Mouse (Mus musculus): ENCODE measurements at regions not wholly inside any gene's neighbourhood (a gene's known extent, or its start where the extent isn't known, plus 50 kb on each side); places are given as distances from the start of the nearest gene placed in this dataset.

DNA sequence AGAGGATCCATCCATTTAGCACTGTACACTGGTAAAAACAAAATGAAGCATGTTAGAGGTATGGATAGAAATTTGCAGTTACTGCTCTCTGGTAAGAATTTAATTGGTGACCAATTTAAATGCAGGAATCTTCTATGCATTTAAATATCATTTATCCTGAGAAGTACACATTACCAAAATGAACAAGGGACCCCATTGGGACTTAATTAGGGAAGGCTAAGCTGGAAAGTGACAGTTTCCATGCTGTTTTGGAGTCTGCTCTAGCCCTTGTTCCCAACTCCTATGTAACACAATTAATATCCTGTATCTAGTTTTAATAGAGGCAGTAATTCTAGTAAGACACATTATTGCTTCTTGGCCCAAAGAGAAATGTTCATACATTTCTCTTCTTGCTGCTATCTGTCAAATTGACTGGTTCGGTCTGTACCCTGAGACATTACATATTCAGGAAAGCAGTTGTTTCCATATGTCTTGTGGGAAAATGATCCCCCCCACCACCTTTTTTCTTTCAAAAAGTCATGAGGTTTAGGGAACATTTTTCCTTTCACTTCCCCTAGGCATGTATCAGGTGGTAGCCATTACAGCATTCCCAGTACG is 504.4 kb upstream of the Nrsn1 start:
- Histone ChIP-seq H3K9ac (ENCODE audit: low read depth, low read length) (no peak overlapping the region), H3K36me3 (ENCODE audit: control insufficient read depth, insufficient read depth) (no peaks in the 10 kb centered on the region), H3K4me2 (replicated peaks; ENCODE audit: low read depth) (no peak overlapping the region), H3K4me3 (ENCODE audit: low read depth, low read length) (no peak overlapping the region), H3K4me1 (replicated peaks; ENCODE audit: control insufficient read depth, insufficient read depth, low read length) (no peaks in the 10 kb centered on the region), H3K27me3 (replicated peaks; ENCODE audit: control insufficient read depth, insufficient read depth, low read length) (no peaks in the 10 kb centered on the region), H3K9me3 (ENCODE audit: control insufficient read depth) (no peaks in the 10 kb centered on the region), H3K27ac (ENCODE audit: low read depth, low read length) (no peak overlapping the region)
- ATAC-seq: no peak
- WGBS: 83% methylated on average over 2 of the region's 2 CpGs
- no peak for TF ChIP-seq CTCF (IDR thresholded peaks at IDR 0.05; ENCODE audit: low read depth)

DNA sequence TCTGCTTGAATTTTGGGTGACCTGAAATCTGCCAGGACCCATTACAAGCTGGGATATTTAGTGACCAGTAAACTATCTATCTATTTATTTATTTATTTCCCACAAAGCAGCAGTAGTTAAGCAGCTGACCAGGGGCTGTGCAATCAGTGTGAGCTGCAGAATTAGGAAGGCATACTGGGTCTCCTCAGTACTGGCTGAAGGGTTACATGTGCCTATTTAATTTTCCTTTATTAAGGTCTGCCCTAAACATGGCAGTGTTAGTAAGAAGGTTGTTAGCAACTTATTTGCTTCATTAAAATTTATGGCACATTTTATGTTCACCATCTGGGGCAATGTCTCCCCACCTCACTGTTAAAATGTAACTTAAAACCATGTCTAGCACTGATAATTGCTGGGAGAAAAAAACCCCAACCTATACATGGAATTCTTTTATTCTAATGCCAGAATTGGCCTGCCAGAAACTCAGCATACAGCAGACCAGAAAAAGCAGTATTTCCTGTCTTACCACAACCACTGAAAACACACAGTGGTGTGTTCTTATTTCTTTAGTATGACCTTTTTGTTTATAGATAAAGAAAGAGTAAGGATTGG is 484.3 kb upstream of the Nrsn1 start:
- no peaks in the 10 kb centered on the region for H3K4me1 ChIP-seq (replicated peaks; ENCODE audit: control insufficient read depth, insufficient read depth, low read length)
- no peaks in the 10 kb centered on the region for H3K36me3 ChIP-seq (ENCODE audit: control insufficient read depth, insufficient read depth)
- no peak for ATAC-seq
- H3K4me3 ChIP-seq (ENCODE audit: low read depth, low read length): no peak overlapping the region
- H3K9me3 ChIP-seq (ENCODE audit: control insufficient read depth): no peaks in the 10 kb centered on the region
- no peak overlapping the region for H3K9ac ChIP-seq (ENCODE audit: low read depth, low read length)
- TF ChIP-seq CTCF (IDR thresholded peaks at IDR 0.05; ENCODE audit: low read depth): no peak
- H3K27ac ChIP-seq (ENCODE audit: low read depth, low read length): no peak overlapping the region
- no peaks in the 10 kb centered on the region for H3K27me3 ChIP-seq (replicated peaks; ENCODE audit: control insufficient read depth, insufficient read depth, low read length)
- H3K4me2 ChIP-seq (replicated peaks; ENCODE audit: low read depth): no peak overlapping the region

- H3K9me3 ChIP-seq (ENCODE audit: control insufficient read depth): no peaks in the 10 kb centered on the region
- 42% methylated on average over 4 of the region's 4 CpGs for WGBS
- H3K36me3 ChIP-seq (ENCODE audit: control insufficient read depth, insufficient read depth): no peaks in the 10 kb centered on the region
- no peak for TF ChIP-seq CTCF (IDR thresholded peaks at IDR 0.05; ENCODE audit: low read depth)
- no peak overlapping the region for H3K9ac ChIP-seq (ENCODE audit: low read depth, low read length)
- H3K4me3 ChIP-seq (ENCODE audit: low read depth, low read length): no peak overlapping the region
- no peak overlapping the region for H3K4me2 ChIP-seq (replicated peaks; ENCODE audit: low read depth)
- no peak for ATAC-seq
- H3K4me1 ChIP-seq (replicated peaks; ENCODE audit: control insufficient read depth, insufficient read depth, low read length): no peaks in the 10 kb centered on the region
- H3K27me3 ChIP-seq (replicated peaks; ENCODE audit: control insufficient read depth, insufficient read depth, low read length): no peaks in the 10 kb centered on the region
- H3K27ac ChIP-seq (ENCODE audit: low read depth, low read length): no peak overlapping the region
Measured at GRCm38 (mm10) chr13:25751409-25751777, 481.1 kb upstream of the Nrsn1 start.

GRCm38 (mm10) chr13:25750460-25751408 is 480.4 kb upstream of the Nrsn1 start:
- H3K4me2 ChIP-seq (replicated peaks; ENCODE audit: low read depth): no peak overlapping the region
- no peak overlapping the region for H3K4me3 ChIP-seq (ENCODE audit: low read depth, low read length)
- no peak for TF ChIP-seq CTCF (IDR thresholded peaks at IDR 0.05; ENCODE audit: low read depth)
- H3K4me1 ChIP-seq (replicated peaks; ENCODE audit: control insufficient read depth, insufficient read depth, low read length): no peaks in the 10 kb centered on the region
- ATAC-seq: no peak
- H3K9me3 ChIP-seq (ENCODE audit: control insufficient read depth): no peaks in the 10 kb centered on the region
- no peak overlapping the region for H3K27ac ChIP-seq (ENCODE audit: low read depth, low read length)
- no peaks in the 10 kb centered on the region for H3K36me3 ChIP-seq (ENCODE audit: control insufficient read depth, insufficient read depth)
- no peaks in the 10 kb centered on the region for H3K27me3 ChIP-seq (replicated peaks; ENCODE audit: control insufficient read depth, insufficient read depth, low read length)
- H3K9ac ChIP-seq (ENCODE audit: low read depth, low read length): no peak overlapping the region
- 62% methylated on average over 8 of the region's 8 CpGs for whole genome bisulfite sequencing

- Histone ChIP-seq H3K4me3 (ENCODE audit: low read depth, low read length) (no peak overlapping the region), H3K27me3 (replicated peaks; ENCODE audit: control insufficient read depth, insufficient read depth, low read length) (no peaks in the 10 kb centered on the region), H3K36me3 (ENCODE audit: control insufficient read depth, insufficient read depth) (no peaks in the 10 kb centered on the region), H3K27ac (ENCODE audit: low read depth, low read length) (no peak overlapping the region), H3K4me2 (replicated peaks; ENCODE audit: low read depth) (no peak overlapping the region), H3K4me1 (replicated peaks; ENCODE audit: control insufficient read depth, insufficient read depth, low read length) (no peaks in the 10 kb centered on the region), H3K9me3 (ENCODE audit: control insufficient read depth) (no peaks in the 10 kb centered on the region), H3K9ac (ENCODE audit: low read depth, low read length) (no peak overlapping the region)
- ATAC-seq: no peak
- WGBS: 57% methylated on average over 2 of the region's 2 CpGs
- TF ChIP-seq CTCF (IDR thresholded peaks at IDR 0.05; ENCODE audit: low read depth): no peak
Measured at GRCm38 (mm10) chr13:25738601-25739000, 468.3 kb upstream of the Nrsn1 start.

DNA sequence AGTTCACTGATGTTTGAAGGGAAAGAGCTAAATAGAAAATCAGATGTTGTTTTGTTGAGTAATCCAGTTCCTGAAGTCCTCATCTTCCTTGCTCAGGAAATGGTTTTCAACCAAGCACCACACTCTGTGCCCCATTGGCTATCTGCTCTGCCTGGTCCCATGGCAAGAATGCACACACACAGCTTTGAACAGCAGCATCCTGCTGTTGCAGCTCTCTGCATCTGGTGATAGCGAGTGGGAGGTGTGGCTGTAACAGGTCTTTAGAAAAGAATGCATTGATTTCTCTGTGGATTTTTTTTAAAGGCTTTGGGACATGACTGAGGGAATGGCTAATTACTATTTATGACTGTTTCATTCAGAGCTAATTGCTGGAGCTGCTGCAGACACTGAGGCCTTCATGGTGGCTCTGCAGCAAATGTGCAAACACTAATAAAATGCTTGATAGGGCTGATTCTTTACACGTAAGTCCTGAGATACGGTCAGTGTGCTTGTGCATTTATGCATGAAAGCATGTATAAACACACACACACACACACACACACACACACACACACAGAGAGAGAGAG is 459.1 kb upstream of the Nrsn1 start:
- Histone ChIP-seq H3K4me1 (replicated peaks; ENCODE audit: control insufficient read depth, insufficient read depth, low read length) (no peaks in the 10 kb centered on the region), H3K27ac (ENCODE audit: low read depth, low read length) (no peak overlapping the region), H3K36me3 (ENCODE audit: control insufficient read depth, insufficient read depth) (no peaks in the 10 kb centered on the region), H3K9ac (ENCODE audit: low read depth, low read length) (no peak overlapping the region), H3K4me3 (ENCODE audit: low read depth, low read length) (no peak overlapping the region), H3K9me3 (ENCODE audit: control insufficient read depth) (no peaks in the 10 kb centered on the region), H3K4me2 (replicated peaks; ENCODE audit: low read depth) (no peak overlapping the region), H3K27me3 (replicated peaks; ENCODE audit: control insufficient read depth, insufficient read depth, low read length) (no peaks in the 10 kb centered on the region)
- no peak for ATAC-seq
- WGBS: 44% methylated on average over 3 of the region's 3 CpGs
- TF ChIP-seq CTCF (IDR thresholded peaks at IDR 0.05; ENCODE audit: low read depth): no peak
